Mouse (Mus musculus) adrenal gland (tissue): ENCODE results near the gene Gm10487.
"Not testable (repeated sequence)": the region's sequence is repeated elsewhere in the genome, so short reads cannot be mapped to it uniquely, and the experiment has no call there.

Experiments
- intact Hi-C: fragments of 180-260 bp; cut with DNase I; formaldehyde crosslinking; loops from one replicate; pipeline ENCODE4 v1.15.1; 2025
- long read RNA-seq, 2 experiments: library from polyadenylated mRNA; unstranded; transcript quantifications; one replicate each; pipeline ENCODE4 v2.0.0; 2020; ENCODE audit warnings: borderline replicate concordance in 1 of 2; ENCODE audit not compliant: insufficient replicate concordance in 1 of 2

The Gm10487 gene
- long read RNA-seq, experiment 1 = 0 reads
- long read RNA-seq, experiment 2 = 0 reads

DNA sequence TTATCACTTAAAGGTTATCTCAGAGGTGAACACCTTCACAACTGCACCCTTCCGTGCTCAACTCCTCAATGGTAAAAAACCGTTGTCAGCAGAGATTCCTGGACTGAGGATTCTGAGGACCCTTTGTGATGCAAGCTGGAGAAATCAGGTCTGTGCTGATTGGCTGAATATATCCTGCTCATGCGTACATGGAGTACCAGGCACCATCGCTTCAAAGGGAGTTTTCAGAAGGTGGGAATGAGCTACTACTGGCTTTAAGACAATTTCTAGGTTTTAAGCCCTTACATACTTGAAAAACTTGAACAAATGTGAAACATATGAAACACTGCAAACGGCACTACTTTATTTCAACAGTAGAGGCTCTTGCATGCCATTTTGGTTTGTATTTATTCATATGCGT lies at the start of gene Gm10487:
Gene Gm10487 (minus strand): TSS at position 101 of the 400 bp plus-strand sequence.
- intact Hi-C loops = not testable (repeated sequence)
